Mouse (Mus musculus) olfactory bulb, adult 2 months (tissue): Measurements from ENCODE around the gene Nav2. TPM values are rescaled to one million over a fixed set of nuclear protein-coding genes. Genes with fewer than 3 reads are reported as not detected.
A peak's percentile ranks its signal among the peaks of the same experiment; 100 is the strongest.

ENCODE experiments used
- H3K27ac ChIP-seq: fragments of 200-500 bp; 2 replicates; pipeline ENCODE4 v1.5.1; 2012; ENCODE audit warnings: low read depth, low read length; ENCODE audit not compliant: insufficient read depth
- H3K4me1 ChIP-seq: fragments of 200-500 bp; 2 replicates; pipeline ENCODE4 v1.6.1; 2012; ENCODE audit warnings: low read length; ENCODE audit not compliant: control insufficient read depth, insufficient read depth
- H3K4me3 ChIP-seq: fragments of 200-500 bp; 2 replicates; pipeline ENCODE4 v1.5.1; 2012; ENCODE audit warnings: mild to moderate bottlenecking, low read depth, low read length, moderate library complexity; ENCODE audit not compliant: insufficient read depth
- CTCF ChIP-seq: fragments of 200-500 bp; IDR thresholded peaks from 2 replicates; pipeline ENCODE4 v1.5.1; 2012; ENCODE audit warnings: low read depth, mild to moderate bottlenecking, low read length, moderate library complexity; ENCODE audit not compliant: insufficient read depth
- POLR2A ChIP-seq: fragments of 200-500 bp; IDR thresholded peaks from 2 replicates; pipeline ENCODE4 v1.6.1; 2012; ENCODE audit warnings: mild to moderate bottlenecking, low read depth, low read length, moderate library complexity; ENCODE audit not compliant: insufficient read depth
- WGBS: fragments of 180-500 bp; shearing (Covaris S2); methylation state at CpG from one replicate; pipeline ENCODE4 v1.1.7; 2018; 5-methylcytosine and 5-hydroxymethylcytosine counted together
- polyA plus RNA-seq: library from polyadenylated mRNA; stranded (reverse); fragments of >200 nt; gene quantifications from 2 replicates; pipeline ENCODE4 v1.2.4, GENCODE M21; 2012; ENCODE audit warnings: low replicate concordance; ENCODE audit not compliant: missing spikeins, insufficient read depth, insufficient read length

The Nav2 gene
- polyA plus RNA-seq, 1 experiment = 57.3 TPM

GRCm38 (mm10) chr7:49390829-49391228 is 482.3 kb downstream of the Nav2 start:
- no peak overlapping the region for H3K4me3 ChIP-seq
- TF ChIP-seq POLR2A (no peak), CTCF (no peak)
- WGBS = 57% methylated on average over 9 of the region's 9 CpGs
- H3K27ac ChIP-seq = no peak overlapping the region
- H3K4me1 ChIP-seq = peaks cover 26% of the 10 kb centered on the region

DNA sequence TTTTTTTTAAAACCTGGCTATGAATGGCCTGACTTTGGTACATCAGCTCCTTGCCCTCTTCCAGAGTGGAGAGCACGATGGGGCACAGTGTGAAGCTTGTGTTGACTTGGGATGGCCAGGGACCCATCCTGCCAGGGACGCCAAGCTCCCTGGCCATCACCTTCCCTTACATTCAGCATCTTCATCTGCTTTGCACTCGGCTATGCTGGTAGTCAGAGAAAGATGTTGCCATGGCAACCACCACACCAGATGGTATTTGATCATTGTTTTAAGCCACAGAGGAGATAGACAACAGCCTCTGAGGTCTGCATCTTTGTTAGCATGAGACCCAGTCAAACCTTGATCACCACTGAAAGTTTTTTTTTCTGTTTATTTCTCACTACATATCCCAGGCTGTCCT is 483.7 kb downstream of the Nav2 start:
- TF ChIP-seq CTCF (no peak), POLR2A (no peak)
- Histone ChIP-seq H3K27ac (no peak overlapping the region), H3K4me3 (no peak overlapping the region), H3K4me1 (peaks cover 24% of the 10 kb centered on the region)
- WGBS = 48% methylated on average over 3 of the region's 3 CpGs

DNA sequence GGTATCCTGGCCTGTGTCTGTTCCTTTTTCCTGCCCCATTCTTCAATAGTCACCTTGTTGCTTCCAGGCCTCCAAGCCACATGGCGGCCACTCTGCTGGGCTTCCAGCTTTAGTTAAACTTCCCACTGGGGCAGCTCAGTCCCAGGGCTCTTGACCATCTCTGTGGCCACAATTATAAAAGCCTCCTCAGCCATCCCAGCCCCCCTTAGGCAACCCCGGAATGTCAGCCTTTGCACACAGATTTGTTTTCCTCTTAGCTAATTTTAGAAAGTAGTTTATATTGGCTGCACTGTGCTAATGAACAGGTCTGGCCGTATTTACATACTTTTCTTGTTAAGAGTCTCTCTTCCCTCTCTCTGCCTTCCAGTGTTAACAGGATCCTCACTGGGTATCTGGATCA is 484.3 kb downstream of the Nav2 start:
- H3K27ac ChIP-seq = no peak overlapping the region

DNA sequence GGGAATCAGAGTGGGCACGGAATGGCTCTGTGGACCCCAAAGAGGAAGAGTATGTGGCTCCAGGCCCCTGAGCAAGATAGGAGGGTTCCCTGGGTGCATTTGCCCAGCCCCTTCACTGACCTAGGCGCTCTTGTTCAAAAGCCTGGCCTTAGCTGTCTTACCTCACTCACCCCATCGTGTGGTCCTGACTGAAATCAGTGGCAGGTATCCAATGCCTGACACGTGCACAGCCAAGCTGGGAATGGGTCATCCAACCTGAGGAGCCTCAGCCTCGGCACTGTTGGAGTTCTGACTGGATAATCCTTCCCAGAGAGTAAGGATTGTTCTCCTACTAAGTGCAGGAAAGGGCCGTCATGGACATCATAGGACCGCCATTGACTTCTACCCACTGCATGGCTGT is 485.3 kb downstream of the Nav2 start:
- no peak overlapping the region for H3K4me3 ChIP-seq
- TF ChIP-seq CTCF = no peak
- TF ChIP-seq POLR2A = no peak
- H3K4me1 ChIP-seq = peaks cover 34% of the 10 kb centered on the region
- no peak overlapping the region for H3K27ac ChIP-seq
- 85% methylated on average over 7 of the region's 7 CpGs for WGBS

More for the DNA sequence above, 484.3 kb downstream of the Nav2 start:
- WGBS = 35% methylated on average over 3 of the region's 3 CpGs
- H3K4me1 ChIP-seq = peaks cover 30% of the 10 kb centered on the region
- H3K4me3 ChIP-seq = no peak overlapping the region
- no peak for TF ChIP-seq POLR2A
- TF ChIP-seq CTCF = no peak

DNA sequence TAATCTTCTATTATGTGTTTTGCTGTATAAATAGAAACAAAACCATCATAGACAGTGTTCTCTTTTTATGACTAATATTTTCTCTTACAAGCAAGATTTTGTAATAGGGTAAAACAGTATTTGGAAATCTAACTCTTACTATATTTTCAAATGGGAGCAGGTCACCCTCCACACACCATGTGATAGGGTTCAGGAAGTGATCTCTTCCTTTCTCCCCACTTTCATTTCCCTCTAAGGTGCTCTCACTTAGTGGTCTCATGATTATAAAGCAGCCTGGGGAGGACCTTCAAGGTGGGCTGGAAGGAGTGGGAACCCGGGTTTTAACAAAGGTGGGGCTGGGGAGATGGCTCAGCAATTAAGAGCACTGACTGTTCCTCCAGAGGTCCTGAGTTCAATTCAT is 487.7 kb downstream of the Nav2 start:
- Histone ChIP-seq H3K4me3 (no peak overlapping the region), H3K4me1 (peaks cover 40% of the 10 kb centered on the region), H3K27ac (no peak overlapping the region)
- 90% methylated on average over 1 of the region's 1 CpGs for WGBS
- TF ChIP-seq POLR2A = no peak
- no peak for TF ChIP-seq CTCF

- WGBS = 50% methylated on average over 17 of the region's 17 CpGs
- Histone ChIP-seq H3K4me3 (no peak overlapping the region), H3K27ac (0 out of 2 replicates have a peak overlapping the region, but pooled peaks have one; percentile 3), H3K4me1 (peaks cover 38% of the 10 kb centered on the region)
- TF ChIP-seq CTCF = no peak
- no peak for TF ChIP-seq POLR2A
These were observed 489.0 kb downstream of the Nav2 start for GRCm38 (mm10) chr7:49397441-49398003.

GRCm38 (mm10) chr7:49398020-49398516 is 489.6 kb downstream of the Nav2 start:
- 61% methylated on average over 7 of the region's 7 CpGs for WGBS
- Histone ChIP-seq H3K4me3 (no peak overlapping the region), H3K27ac (0 out of 2 replicates have a peak overlapping the region, but pooled peaks have one; percentile 3), H3K4me1 (peaks cover 33% of the 10 kb centered on the region)
- no peak for TF ChIP-seq POLR2A
- TF ChIP-seq CTCF = no peak

DNA sequence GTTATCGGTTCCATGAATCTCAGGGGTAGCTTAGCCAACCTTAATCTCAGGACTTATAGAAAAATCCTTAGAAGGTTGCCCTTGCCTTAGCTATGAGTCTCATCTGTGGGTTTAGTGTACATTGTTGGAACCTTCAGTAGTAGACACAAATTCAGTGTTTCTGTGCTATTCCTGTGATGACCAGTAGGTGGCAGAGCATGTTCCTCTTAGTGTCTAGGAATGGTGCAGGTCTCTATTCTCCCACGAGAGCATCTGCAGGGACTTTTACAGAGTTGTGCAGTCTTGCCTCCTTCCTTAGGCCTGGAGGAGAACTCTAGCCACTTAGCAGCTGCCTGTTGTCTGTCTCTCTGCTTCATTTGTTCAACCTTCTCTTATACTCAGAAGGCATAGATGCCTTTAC is 490.8 kb downstream of the Nav2 start:
- H3K4me1 ChIP-seq = peaks cover 24% of the 10 kb centered on the region
- no peak for TF ChIP-seq POLR2A
- no peak for TF ChIP-seq CTCF
- 46% methylated on average over 2 of the region's 2 CpGs for WGBS
- no peak overlapping the region for H3K27ac ChIP-seq
- H3K4me3 ChIP-seq = no peak overlapping the region

DNA sequence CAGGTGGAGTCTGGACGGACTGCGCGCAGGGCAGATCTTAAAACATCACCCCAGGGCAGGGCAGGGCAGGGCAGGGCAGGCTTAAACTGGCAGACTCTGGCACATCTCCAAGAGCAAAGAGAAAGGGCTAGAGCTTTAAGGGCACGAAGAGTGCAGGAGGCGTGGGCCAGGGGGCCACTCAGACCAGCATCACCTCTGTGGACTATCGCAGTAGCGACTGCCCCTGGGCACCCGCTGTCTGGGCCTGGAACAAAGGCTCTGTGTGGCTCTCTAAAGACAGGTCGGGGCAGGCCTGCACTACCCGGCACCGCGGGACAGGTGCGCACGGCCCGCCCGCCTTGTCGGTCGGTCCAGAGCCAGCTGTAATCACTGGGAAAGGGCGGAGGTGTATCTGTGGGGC is 491.9 kb downstream of the Nav2 start:
- Histone ChIP-seq H3K4me3 (no peak overlapping the region), H3K27ac (no peak overlapping the region), H3K4me1 (peaks cover 24% of the 10 kb centered on the region)
- TF ChIP-seq CTCF (no peak), POLR2A (no peak)
- WGBS = 83% methylated on average over 19 of the region's 19 CpGs

DNA sequence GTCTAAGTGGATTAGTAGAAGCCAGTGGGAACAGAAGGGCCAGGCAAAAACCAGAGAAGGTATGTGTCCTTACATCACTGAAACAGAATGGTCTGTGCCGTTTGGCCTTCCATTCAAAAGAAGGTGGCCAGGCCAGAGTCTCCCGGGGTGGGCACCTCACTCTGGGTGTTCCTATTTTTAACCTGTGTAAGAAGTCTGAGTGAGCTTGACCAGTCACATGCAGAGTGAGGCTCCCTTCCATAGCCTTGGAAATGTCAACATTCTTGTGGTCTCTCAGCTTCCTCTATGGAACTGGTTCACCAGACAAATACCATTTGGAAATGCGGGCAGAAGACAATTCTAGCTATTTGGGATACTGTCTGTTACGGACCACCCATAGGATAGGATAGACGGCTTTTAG is 494.0 kb downstream of the Nav2 start:
- H3K4me3 ChIP-seq = no peak overlapping the region
- TF ChIP-seq CTCF = no peak
- no peak for TF ChIP-seq POLR2A
- H3K27ac ChIP-seq = no peak overlapping the region
- WGBS = 92% methylated on average over 5 of the region's 5 CpGs
- H3K4me1 ChIP-seq = peaks cover 25% of the 10 kb centered on the region
